Mouse (Mus musculus) lung, postnatal 4 days (tissue): Measurements from ENCODE around the gene Gnai2.
A peak's percentile ranks its signal among the peaks of the same experiment; 100 is the strongest.

ENCODE experiments used
- DNase-seq, 2 experiments: peaks; one replicate each; pipeline ENCODE4 v3.0.0; 2021

Gnai2 gene

GRCm38 (mm10) chr9:107629901-107630425 lies 5.2 kb downstream of the Gnai2 start:
- DNase-seq, result peak in 1 of 2 experiments; percentile 40

- no peak for DNase-seq
These were observed 5.8 kb downstream of the Gnai2 start for GRCm38 (mm10) chr9:107629411-107629730.

DNA sequence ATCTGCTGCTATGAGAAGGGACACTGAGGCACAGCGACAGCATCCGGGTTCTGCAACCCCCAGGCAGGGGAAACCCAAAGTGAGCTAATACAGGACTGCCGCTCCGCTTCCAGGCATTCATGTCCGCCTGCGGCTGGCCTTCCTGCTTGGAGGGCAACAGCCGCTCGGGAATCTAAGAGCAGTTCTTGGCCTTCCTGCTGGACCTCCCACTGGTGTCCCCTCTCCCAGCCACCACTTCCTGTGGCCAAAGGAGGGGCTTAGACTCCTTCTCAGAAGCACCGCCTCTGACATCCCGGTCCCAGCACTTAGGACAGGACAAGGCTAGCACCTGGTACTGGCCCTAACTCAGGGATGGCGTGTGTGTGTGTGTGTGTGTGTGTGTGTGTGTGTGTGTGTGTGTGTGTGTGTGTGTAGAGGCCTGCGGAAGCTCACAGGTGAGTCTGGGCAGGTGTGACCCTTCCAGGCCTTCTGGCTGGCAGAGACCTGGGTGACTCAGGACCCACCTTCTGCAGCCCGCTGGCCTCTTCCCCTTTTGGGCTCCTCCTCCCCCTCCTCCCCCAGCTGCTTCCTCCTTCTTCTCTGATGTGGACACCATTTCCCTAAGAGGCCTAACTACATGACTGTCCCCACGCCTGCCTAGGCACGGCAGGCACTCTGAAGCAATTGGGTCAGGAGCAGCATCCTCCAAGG lies 6.3 kb downstream of the Gnai2 start:
- peak; percentile 74 to 84 for DNase-seq

GRCm38 (mm10) chr9:107627387-107628255 lies 7.5 kb downstream of the Gnai2 start:
- DNase-seq, result no peak

GRCm38 (mm10) chr9:107626844-107627277 lies 8.3 kb downstream of the Gnai2 start:
- peak; percentile 91 to 92 for DNase-seq

DNA sequence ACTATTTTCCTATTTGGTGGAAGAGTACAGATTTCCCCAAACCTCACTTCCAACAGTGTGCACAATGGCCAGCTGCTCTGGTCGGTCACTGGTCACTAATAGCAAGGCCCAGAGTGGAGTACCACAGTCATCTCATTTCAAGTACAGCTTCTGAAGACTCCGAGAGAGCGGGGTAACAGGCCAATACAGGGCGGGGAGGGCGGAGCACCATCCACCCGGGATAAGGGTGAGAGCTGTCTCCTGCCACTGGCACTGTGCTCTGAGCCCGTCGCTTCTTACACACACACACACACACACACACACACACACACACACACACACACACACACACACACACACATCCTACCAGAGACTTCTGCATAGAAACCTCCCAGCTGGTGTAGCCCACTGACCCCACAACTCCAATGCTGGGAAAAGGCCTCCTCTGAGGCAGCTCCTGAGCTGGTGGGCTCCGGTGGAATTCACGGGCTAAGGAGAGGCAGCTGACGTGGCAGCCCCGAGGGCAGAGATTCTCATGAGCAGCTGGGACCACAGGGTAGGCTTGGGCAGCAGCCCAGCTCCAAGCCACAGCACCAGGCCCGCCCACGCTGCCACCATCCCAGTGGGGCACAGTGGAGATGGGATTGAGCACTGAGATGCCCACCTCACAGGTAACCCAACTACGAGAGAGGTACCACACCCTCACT lies 8.9 kb downstream of the Gnai2 start:
- no peak for DNase-seq

- DNase-seq, result no peak
These were observed 9.6 kb downstream of the Gnai2 start for GRCm38 (mm10) chr9:107625351-107626128.

GRCm38 (mm10) chr9:107624951-107625350 lies 10.2 kb downstream of the Gnai2 start:
- DNase-seq, result no peak

GRCm38 (mm10) chr9:107624539-107624938 lies 10.6 kb downstream of the Gnai2 start:
- peak; percentile 64 to 67 for DNase-seq

- DNase-seq, result no peak
These were observed 14.2 kb downstream of the Gnai2 start for GRCm38 (mm10) chr9:107620954-107621353.

GRCm38 (mm10) chr9:107619546-107619879 lies 15.7 kb downstream of the Gnai2 start:
- DNase-seq, result no peak

DNA sequence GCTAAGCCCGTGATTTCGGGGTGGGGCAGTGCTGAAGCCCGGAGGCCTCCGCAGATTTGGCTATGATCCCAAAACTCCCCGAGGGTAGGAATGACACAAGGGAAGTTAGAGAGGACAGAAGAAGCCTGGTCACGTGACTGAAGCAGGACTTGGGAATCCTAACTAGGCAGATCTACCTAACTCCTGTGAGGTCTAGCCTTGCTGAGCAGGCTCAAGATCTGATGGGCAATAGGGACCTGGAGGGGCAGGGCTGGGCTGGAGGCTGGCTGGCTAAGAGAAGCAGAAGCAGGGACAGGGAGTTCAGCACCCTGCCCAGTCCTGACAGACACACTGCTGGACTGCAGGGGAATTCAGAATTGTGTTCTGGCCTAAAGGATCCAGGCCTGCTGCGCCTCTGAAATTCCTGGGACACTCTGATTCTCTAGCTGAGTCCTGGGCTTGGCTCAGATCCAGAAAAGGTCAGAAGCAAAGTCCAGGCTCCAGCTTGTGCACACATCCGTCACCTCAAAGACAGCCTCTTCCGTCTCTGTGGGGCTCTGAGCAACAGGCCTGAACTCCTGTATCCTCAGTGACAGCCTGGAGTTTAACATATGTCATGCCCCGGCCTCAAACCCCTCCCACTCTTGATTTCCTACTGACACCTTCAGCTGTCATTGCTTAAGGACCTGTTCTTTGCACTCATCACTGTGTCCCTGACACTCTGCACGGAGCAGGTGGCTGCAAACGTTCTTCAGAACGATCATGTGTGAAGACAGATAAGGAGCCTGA lies 16.2 kb downstream of the Gnai2 start:
- DNase-seq, result peak; percentile 66 to 83

DNA sequence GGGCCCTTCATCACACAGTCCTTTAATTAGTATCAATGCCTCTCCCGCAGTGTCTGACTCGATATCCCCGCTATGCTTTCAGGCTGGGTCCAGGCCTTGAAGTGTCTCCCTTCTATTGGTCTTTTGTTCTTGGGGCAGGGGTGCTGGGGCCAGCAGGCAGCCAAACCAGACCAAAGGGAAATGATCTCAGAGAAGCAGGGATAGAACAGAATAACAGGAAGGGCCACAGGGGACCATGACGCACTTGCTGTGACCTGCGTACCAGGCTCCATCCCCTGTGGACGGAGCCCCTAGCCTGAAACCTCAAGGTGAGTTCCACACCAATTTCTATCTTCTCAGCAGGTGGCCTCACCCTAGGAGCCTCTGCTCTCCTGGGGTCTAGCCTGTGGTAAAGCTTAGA lies 17.1 kb downstream of the Gnai2 start:
- DNase-seq, result peak; percentile 39 to 60

DNA sequence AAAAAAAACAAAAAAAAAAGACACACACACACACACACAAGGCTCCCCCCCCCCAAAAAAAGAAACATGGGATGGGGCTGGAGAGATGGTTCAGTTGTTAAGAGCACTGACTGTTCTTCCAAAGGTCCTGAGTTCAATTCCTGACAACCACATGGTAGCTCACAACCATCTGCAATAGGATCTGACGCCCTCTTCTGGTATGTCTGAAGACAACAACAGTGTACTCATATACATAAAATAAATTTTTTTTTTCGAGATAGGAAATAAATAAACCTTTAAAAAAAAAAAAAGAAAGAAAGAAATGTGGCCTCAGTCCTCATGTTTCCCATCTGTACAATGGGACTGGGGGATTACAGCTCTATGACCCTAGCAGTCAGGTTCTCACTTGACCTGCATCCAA lies 17.7 kb downstream of the Gnai2 start:
- no peak for DNase-seq

GRCm38 (mm10) chr9:107615035-107615434 lies 20.1 kb downstream of the Gnai2 start:
- DNase-seq, result no peak

DNA sequence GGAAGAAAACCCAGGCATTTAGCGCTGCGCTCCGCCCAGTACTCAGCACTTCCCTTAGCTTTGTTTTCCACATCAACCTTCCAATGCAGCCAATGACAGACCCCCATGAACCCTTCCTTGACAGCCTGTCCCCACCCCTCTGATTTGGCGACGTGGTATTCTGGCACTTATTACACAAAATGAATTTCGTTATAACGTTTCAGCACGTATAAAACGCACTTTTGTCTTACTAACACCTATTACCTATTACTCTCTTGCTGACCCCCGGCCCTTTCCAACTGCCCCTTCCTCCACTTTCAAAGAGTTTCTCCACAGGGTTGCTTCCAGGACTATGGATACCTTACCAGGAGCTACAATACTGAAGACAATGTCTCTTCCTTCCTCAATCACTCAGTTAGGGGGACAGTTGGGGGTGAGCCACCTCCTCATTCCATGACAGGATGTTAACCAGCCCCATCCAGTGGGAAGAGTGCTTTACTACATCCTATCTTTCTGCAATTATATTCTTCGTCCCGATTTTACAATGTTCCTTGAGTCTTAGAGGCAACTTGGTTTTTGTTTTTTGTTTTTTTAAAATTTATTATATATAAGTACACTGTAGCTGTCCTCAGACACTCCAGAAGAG lies 22.1 kb downstream of the Gnai2 start:
- DNase-seq, result no peak

DNA sequence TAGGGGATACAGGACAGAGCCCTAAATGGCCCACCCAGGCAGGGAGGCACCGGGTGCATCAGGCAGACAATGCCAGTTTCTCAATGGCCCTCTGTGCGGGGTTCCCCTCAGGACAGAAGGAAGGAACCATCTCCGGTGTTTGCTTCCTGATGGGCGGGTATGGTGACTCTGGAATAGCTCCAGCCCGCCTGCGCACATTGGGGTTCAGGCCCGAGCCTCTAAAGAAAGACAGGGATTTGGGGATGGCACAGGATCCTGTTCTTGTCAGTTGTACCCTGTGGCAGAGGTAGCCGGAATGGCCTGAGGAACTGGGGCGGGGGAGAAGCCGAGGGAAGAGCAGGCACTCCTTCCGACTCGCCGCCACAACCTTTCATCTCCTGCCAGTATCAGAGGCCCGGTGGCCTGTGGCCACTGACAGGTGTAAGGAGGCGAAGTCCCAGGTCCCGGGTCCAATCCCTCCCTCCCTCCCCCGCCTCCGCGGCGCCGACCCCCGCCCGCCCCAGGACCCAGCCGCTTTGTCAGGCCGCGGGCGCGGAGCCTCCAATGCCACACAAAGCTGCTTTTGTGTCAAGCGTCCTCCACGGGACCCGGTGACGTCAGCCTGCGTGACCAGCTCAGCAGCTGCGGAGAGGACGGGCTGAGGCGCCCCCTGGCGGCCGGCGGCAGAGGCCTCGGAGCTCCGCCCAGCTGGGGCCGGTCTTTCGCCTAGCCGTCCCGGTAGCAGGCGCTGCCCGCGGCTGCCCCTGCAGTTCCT lies 22.8 kb downstream of the Gnai2 start:
- DNase-seq, result peak; percentile 99 to 100

- peak in 1 of 2 experiments; percentile 30 for DNase-seq
These were observed 23.5 kb downstream of the Gnai2 start for GRCm38 (mm10) chr9:107611456-107612190.

DNA sequence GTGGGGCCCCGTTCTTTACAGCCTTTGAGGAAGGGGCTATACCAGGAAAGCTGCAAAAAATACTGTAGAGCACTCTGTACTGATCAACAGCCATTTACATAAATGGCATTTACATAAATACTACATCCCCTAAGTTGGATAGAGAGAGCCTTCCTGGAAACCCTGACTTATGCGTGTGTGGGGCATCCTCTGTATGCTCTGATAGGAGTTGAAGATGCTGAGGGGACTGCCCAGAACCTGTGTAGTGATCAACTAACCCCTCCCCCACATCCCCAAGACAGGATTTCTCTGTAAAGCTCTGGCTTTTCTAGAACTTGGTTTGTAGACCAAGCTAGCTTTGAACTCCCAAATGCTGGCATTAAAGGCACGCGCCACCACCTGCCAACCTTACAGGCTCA lies 25.7 kb downstream of the Gnai2 start:
- no peak for DNase-seq
